In genomic region chr11:24371963-24372362, GRCm38 (mm10) we compare ENCODE assay signal across 9 mouse cellular contexts.
DNase-seq lines count a peak whose midpoint lies in the region; ATAC-seq lines count a peak whose summit lies in the region.
"Had no signal": no experiment of that assay in that cellular context is flagged by ENCODE, and none has a peak within 500 bp of the region (broad histone marks: within the 10 kb centered on the region; RNA-seq: fewer than 3 reads in every experiment).

No protein-coding gene starts in this region.

- H3K27ac ChIP-seq in hindbrain, embryonic 14.5 days = peak overlapping the region; percentile 71; the same call in 1 of the 2 replicates
- peak overlapping the region; percentile 57 for H3K27ac ChIP-seq in midbrain, embryonic 13.5 days
- H3K27ac ChIP-seq: limb, embryonic 12.5 days had no signal

- H3K4me1 ChIP-seq in hindbrain, embryonic 14.5 days (replicated peaks; ENCODE audit: control insufficient read depth, insufficient read depth, low read length) = peaks cover 30% of the 10 kb centered on the region
- H3K4me1 ChIP-seq in midbrain, embryonic 13.5 days (replicated peaks) = peaks cover 43% of the 10 kb centered on the region

- DNase-seq in gastrocnemius, adult 8-10 months (ENCODE audit: low spot score in 2 of 2) = peak; percentile 36 to 46
- DNase-seq in gastrocnemius, postnatal 4 days (ENCODE audit: low spot score in 2 of 2) = no peak
- DNase-seq in hindbrain, embryonic 14.5 days (ENCODE audit: low spot score) = no peak
- no peak for DNase-seq in left cerebral cortex, adult 18-20 months (ENCODE audit: low spot score in 2 of 2)
- DNase-seq in right cerebral cortex, postnatal 25 days = no peak
- DNase-seq in liver = no peak

- no peak overlapping the region for H3K4me3 ChIP-seq in hindbrain, embryonic 14.5 days (replicated peaks; ENCODE audit: low read length)
- H3K4me3 ChIP-seq in midbrain, embryonic 13.5 days (replicated peaks) = no peak overlapping the region
- H3K4me3 ChIP-seq: limb, embryonic 12.5 days had no signal

- no peak overlapping the region for H3K4me2 ChIP-seq in hindbrain, embryonic 14.5 days (replicated peaks)
- H3K4me2 ChIP-seq in midbrain, embryonic 13.5 days (replicated peaks) = no peak overlapping the region; the same call in 1 of the 2 replicates
- H3K4me2 ChIP-seq: limb, embryonic 12.5 days had no signal

- WGBS in hindbrain, embryonic 14.5 days = 40% methylated on average over 8 of the region's 8 CpGs
- 41% methylated on average over 8 of the region's 8 CpGs for WGBS in midbrain, embryonic 13.5 days

- H3K27me3 ChIP-seq in hindbrain, embryonic 14.5 days (ENCODE audit: control insufficient read depth, insufficient read depth, low read length) = 0 out of 2 replicates have a peak, but pooled peaks cover 2% of the 10 kb centered on the region
- H3K27me3 ChIP-seq in midbrain, embryonic 13.5 days = no peaks in the 10 kb centered on the region

- no peaks in the 10 kb centered on the region for H3K9me3 ChIP-seq in hindbrain, embryonic 14.5 days (ENCODE audit: control insufficient read depth, low read length)
- no peaks in the 10 kb centered on the region for H3K9me3 ChIP-seq in midbrain, embryonic 13.5 days
- H3K9me3 ChIP-seq: limb, embryonic 12.5 days had no signal

- H3K9ac ChIP-seq in hindbrain, embryonic 14.5 days = no peak overlapping the region
- no peak overlapping the region for H3K9ac ChIP-seq in midbrain, embryonic 13.5 days (replicated peaks)
- H3K9ac ChIP-seq: limb, embryonic 12.5 days had no signal

- peak; percentile 63 for ATAC-seq in common myeloid progenitor, adult 5-6 weeks (replicated peaks; ENCODE audit: low read depth, poor library complexity, severe bottlenecking)
- peak; percentile 11; the same call in 1 of the 2 replicates for ATAC-seq in hindbrain, embryonic 14.5 days (ENCODE audit: low FRiP score)
- 0 out of 2 replicates have a peak, but pooled peaks have one; percentile 3 for ATAC-seq in midbrain, embryonic 13.5 days

- no peaks in the 10 kb centered on the region for H3K36me3 ChIP-seq in hindbrain, embryonic 14.5 days (replicated peaks; ENCODE audit: control insufficient read depth, insufficient read depth)
- no peaks in the 10 kb centered on the region for H3K36me3 ChIP-seq in midbrain, embryonic 13.5 days
- H3K36me3 ChIP-seq: limb, embryonic 12.5 days had no signal

Comparison
In these comparisons a context has a peak if more than half of its experiments do, and no peak if none do; other contexts are left out.
1. DNase-seq: peak in gastrocnemius, adult 8-10 months (2 of 2); none in gastrocnemius, postnatal 4 days (0 of 2), hindbrain, embryonic 14.5 days (single experiment), left cerebral cortex, adult 18-20 months (0 of 2), right cerebral cortex, postnatal 25 days (single experiment) and liver (single experiment).
2. ATAC-seq: peak in every context shown above with its lines; median percentile 63 in common myeloid progenitor, adult 5-6 weeks; 11 in hindbrain, embryonic 14.5 days; 3 in midbrain, embryonic 13.5 days.